Mouse (Mus musculus) neural tube, embryonic 12.5 days (tissue): Measurements from ENCODE around the gene Rpl12. TPM values are rescaled to one million over a fixed set of nuclear protein-coding genes. Genes with fewer than 3 reads are reported as not detected.
A peak's percentile ranks its signal among the peaks of the same experiment; 100 is the strongest.

Experiments
- ATAC-seq: fragments of 200-750 bp; cut with Nextera tagmentation; 2 replicates; pipeline ENCODE4 v1.8.0; 2017; ENCODE audit warnings: low read depth, mild to moderate bottlenecking, moderate TSS enrichment, moderate library complexity; ENCODE audit not compliant: low FRiP score
- H3K27ac ChIP-seq: fragments of 300-500 bp; sonication (generic); 2 replicates; pipeline ENCODE4 v1.5.1; 2016
- H3K27me3 ChIP-seq: fragments of 300-500 bp; sonication (generic); replicated peaks from 2 replicates; pipeline ENCODE4 v1.6.1; 2016; ENCODE audit warnings: mild to moderate bottlenecking
- H3K36me3 ChIP-seq: fragments of 300-500 bp; sonication (generic); 2 replicates; pipeline ENCODE4 v1.6.1; 2016; ENCODE audit warnings: mild to moderate bottlenecking
- H3K4me1 ChIP-seq: fragments of 300-500 bp; sonication (generic); 2 replicates; pipeline ENCODE4 v1.6.1; 2016
- H3K4me2 ChIP-seq: fragments of 300-500 bp; sonication (generic); replicated peaks from 2 replicates; pipeline ENCODE4 v1.6.1; 2016; ENCODE audit warnings: mild to moderate bottlenecking
- H3K4me3 ChIP-seq: fragments of 300-500 bp; sonication (generic); 2 replicates; pipeline ENCODE4 v1.5.1; 2016
- H3K9ac ChIP-seq: fragments of 300-500 bp; sonication (generic); 2 replicates; pipeline ENCODE4 v1.6.1; 2016; ENCODE audit warnings: mild to moderate bottlenecking
- H3K9me3 ChIP-seq: fragments of 300-500 bp; sonication (generic); 2 replicates; pipeline ENCODE4 v1.6.1; 2016; ENCODE audit warnings: mild to moderate bottlenecking
- WGBS: fragments of 180-500 bp; shearing (Covaris S2); methylation state at CpG from one replicate; pipeline ENCODE4 v1.1.7; 2016; 5-methylcytosine and 5-hydroxymethylcytosine counted together
- polyA plus RNA-seq: library from polyadenylated mRNA; unstranded; fragments of >200 nt; fragmentation: Nextera tagmentation; extraction: Ambion mirVana; gene quantifications from 2 replicates; pipeline ENCODE4 v1.2.1, GENCODE M21; 2016

Gene Rpl12
- polyA plus RNA-seq, 1 experiment from 2014 or later: 108 TPM

DNA sequence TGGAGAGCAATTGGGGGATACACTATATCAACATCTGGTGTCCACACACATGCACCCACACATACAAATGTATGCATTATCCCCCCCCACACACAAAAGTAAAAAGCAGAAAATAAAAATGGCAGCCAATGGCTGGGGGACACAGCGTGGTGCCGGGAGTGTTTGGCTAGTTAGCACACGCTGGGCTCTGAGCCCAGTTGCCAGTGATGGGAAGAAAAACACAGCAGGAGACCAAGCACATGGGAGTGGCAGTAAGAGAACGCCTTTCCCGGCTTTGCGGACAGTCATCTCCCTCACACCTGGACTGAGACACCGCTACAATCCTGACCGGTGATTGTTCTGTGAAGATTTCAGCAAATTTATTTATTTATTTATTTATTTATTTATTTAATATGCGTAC, 9.9 kb downstream of the Rpl12 start:
- H3K27me3 ChIP-seq: no peaks in the 10 kb centered on the region
- no peak overlapping the region for H3K27ac ChIP-seq
- H3K4me1 ChIP-seq: peaks cover 15% of the 10 kb centered on the region
- 32% methylated on average over 9 of the region's 9 CpGs for WGBS
- no peak for ATAC-seq
- no peak overlapping the region for H3K4me3 ChIP-seq
- H3K9ac ChIP-seq: no peak overlapping the region
- H3K36me3 ChIP-seq: peaks cover 37% of the 10 kb centered on the region
- H3K9me3 ChIP-seq: no peaks in the 10 kb centered on the region
- H3K4me2 ChIP-seq: no peak overlapping the region

GRCm38 (mm10) chr2:32974216-32974615, 12.9 kb downstream of the Rpl12 start:
- Histone ChIP-seq H3K9ac (no peak overlapping the region), H3K9me3 (no peaks in the 10 kb centered on the region), H3K4me3 (no peak overlapping the region), H3K36me3 (peaks cover 41% of the 10 kb centered on the region), H3K27ac (no peak overlapping the region), H3K4me2 (no peak overlapping the region), H3K4me1 (no peaks in the 10 kb centered on the region; the same call in 1 of the 2 replicates), H3K27me3 (no peaks in the 10 kb centered on the region)
- no peak for ATAC-seq
- 93% methylated on average over 8 of the region's 8 CpGs for WGBS

- Histone ChIP-seq H3K4me1 (peaks cover 10% of the 10 kb centered on the region), H3K36me3 (peaks cover 41% of the 10 kb centered on the region), H3K4me3 (no peak overlapping the region), H3K4me2 (no peak overlapping the region), H3K27ac (no peak overlapping the region), H3K9me3 (no peaks in the 10 kb centered on the region), H3K9ac (no peak overlapping the region), H3K27me3 (no peaks in the 10 kb centered on the region)
- 85% methylated on average over 5 of the region's 5 CpGs for WGBS
- no peak for ATAC-seq
These were observed 15.8 kb downstream of the Rpl12 start for GRCm38 (mm10) chr2:32977114-32977513.

DNA sequence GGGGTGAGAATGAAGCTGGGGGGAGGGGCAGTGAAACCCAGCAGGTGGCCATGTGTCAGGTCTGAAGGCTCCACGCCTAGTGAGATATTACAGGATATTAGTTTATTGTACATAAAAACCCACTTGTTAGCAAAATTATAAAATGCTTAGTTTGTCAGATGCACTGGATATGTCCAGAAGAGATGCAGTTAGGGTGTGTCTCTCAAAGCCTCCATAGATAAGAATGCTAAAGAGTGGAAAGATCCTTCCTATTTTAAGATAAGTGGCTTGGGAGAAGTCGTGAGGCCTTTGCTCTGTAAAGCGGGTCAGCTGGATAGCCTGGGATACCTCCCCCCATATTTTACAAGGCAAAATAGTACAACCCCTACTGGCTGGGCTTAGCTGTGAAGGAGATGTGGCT, 17.3 kb downstream of the Rpl12 start:
- no peaks in the 10 kb centered on the region for H3K27me3 ChIP-seq
- H3K27ac ChIP-seq: no peak overlapping the region
- ATAC-seq: no peak
- H3K9me3 ChIP-seq: no peaks in the 10 kb centered on the region
- no peak overlapping the region for H3K9ac ChIP-seq
- H3K4me1 ChIP-seq: peaks cover 17% of the 10 kb centered on the region
- H3K4me3 ChIP-seq: no peak overlapping the region
- peaks cover 30% of the 10 kb centered on the region for H3K36me3 ChIP-seq
- no peak overlapping the region for H3K4me2 ChIP-seq
- WGBS: 78% methylated on average over 3 of the region's 3 CpGs

GRCm38 (mm10) chr2:32979675-32980074, 18.3 kb downstream of the Rpl12 start:
- Histone ChIP-seq H3K9ac (no peak overlapping the region), H3K4me2 (no peak overlapping the region), H3K27me3 (no peaks in the 10 kb centered on the region), H3K4me1 (peaks cover 17% of the 10 kb centered on the region), H3K36me3 (peaks cover 20% of the 10 kb centered on the region), H3K4me3 (no peak overlapping the region), H3K27ac (no peak overlapping the region), H3K9me3 (no peaks in the 10 kb centered on the region)
- 83% methylated on average over 7 of the region's 7 CpGs for WGBS
- ATAC-seq: no peak

- Histone ChIP-seq H3K4me2 (peak overlapping the region; percentile 99), H3K4me1 (peaks cover 17% of the 10 kb centered on the region), H3K27ac (no peak overlapping the region), H3K27me3 (no peaks in the 10 kb centered on the region), H3K4me3 (peak overlapping the region; percentile 73), H3K9me3 (no peaks in the 10 kb centered on the region), H3K9ac (peak overlapping the region; percentile 83), H3K36me3 (peaks cover 4% of the 10 kb centered on the region)
- WGBS: 2% methylated on average over 23 of the region's 23 CpGs
- ATAC-seq: peak; percentile 71
These were observed 19.9 kb downstream of the Rpl12 start for GRCm38 (mm10) chr2:32981281-32981680.

DNA sequence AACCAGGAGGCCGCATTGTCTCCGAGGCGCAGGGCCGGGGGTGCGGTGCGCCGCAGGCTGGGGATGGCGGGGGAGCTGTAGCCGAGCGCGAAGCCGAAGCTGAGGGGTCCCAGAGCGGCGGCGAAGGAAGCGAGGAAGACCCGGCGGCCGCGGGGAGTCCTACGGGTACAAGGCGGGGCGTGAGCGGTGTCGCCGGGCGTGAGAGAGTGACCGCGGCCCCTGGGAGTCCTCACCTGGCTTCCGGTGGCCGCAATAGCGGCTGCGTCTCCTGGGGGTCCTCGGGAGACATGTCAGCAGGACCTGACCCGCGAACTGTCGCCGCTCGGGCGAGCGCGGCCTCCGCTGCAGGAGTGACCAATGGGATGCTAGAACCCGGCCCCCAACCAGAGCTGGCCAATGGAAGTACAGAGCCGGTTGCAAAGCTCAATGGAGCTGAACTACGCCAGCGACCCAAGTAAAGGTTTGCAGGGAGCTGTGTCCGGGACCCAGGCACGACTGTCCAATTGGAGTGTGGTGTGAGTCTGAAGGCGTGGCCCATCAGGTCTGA, 20.4 kb downstream of the Rpl12 start, which contains the start of gene Slc2a8:
Gene Slc2a8, minus strand, starts transcription at position 359 of the 547 bp plus-strand sequence.
- peak within 1 kb of the TSS; percentile 83 for H3K9ac ChIP-seq
- peak within 1 kb of the TSS; percentile 99 for H3K4me2 ChIP-seq
- peak; percentile 100 for ATAC-seq
- no peaks in the 10 kb centered on the region for H3K27me3 ChIP-seq
- 0 out of 2 replicates have a peak within 1 kb of the TSS, but pooled peaks have one; percentile 32 for H3K27ac ChIP-seq
- no peaks in the 10 kb centered on the region for H3K36me3 ChIP-seq
- H3K4me3 ChIP-seq: peak within 1 kb of the TSS; percentile 73
- peaks cover 17% of the 10 kb centered on the region for H3K4me1 ChIP-seq
- no peaks in the 10 kb centered on the region for H3K9me3 ChIP-seq
- under 1% methylated on average over 50 of the region's 50 CpGs for WGBS

DNA sequence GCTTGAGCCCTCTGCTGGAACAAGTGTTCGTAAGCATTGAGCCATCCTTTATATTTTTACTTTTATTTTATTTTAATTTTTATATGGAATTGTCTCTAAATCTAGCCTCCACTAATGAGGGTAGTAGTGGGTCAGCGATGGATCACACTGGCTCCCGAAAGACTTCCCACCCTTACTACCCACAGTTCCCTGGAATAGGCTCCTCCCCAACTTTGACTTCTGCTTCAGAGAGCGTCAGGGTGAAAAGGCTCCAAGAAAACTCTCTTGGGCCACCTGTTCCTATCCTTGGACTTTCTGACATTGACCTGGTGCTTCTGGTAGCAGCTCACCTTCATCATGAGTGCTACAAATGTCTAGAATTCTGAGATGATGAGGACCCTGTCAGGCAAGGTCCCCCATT, 21.3 kb downstream of the Rpl12 start:
- peak overlapping the region; percentile 99 for H3K4me2 ChIP-seq
- 6% methylated on average over 4 of the region's 4 CpGs for WGBS
- peak overlapping the region; percentile 73; the same call in 1 of the 2 replicates for H3K4me3 ChIP-seq
- H3K9ac ChIP-seq: no peak overlapping the region
- no peaks in the 10 kb centered on the region for H3K36me3 ChIP-seq
- H3K27me3 ChIP-seq: no peaks in the 10 kb centered on the region
- H3K9me3 ChIP-seq: no peaks in the 10 kb centered on the region
- ATAC-seq: no peak
- H3K27ac ChIP-seq: no peak overlapping the region
- peaks cover 17% of the 10 kb centered on the region for H3K4me1 ChIP-seq

- peaks cover 17% of the 10 kb centered on the region for H3K4me1 ChIP-seq
- H3K9ac ChIP-seq: no peak overlapping the region
- H3K27ac ChIP-seq: no peak overlapping the region
- H3K4me2 ChIP-seq: no peak overlapping the region
- no peak overlapping the region for H3K4me3 ChIP-seq
- no peaks in the 10 kb centered on the region for H3K27me3 ChIP-seq
- no peaks in the 10 kb centered on the region for H3K36me3 ChIP-seq
- no peak for ATAC-seq
- 59% methylated on average over 6 of the region's 6 CpGs for WGBS
- no peaks in the 10 kb centered on the region for H3K9me3 ChIP-seq
These were observed 22.3 kb downstream of the Rpl12 start for GRCm38 (mm10) chr2:32983617-32984016.

- H3K4me3 ChIP-seq: no peak overlapping the region
- H3K4me2 ChIP-seq: no peak overlapping the region
- H3K36me3 ChIP-seq: no peaks in the 10 kb centered on the region
- peaks cover 14% of the 10 kb centered on the region for H3K4me1 ChIP-seq
- WGBS: 70% methylated on average over 8 of the region's 8 CpGs
- H3K27me3 ChIP-seq: no peaks in the 10 kb centered on the region
- H3K27ac ChIP-seq: no peak overlapping the region
- no peak overlapping the region for H3K9ac ChIP-seq
- H3K9me3 ChIP-seq: no peaks in the 10 kb centered on the region
- no peak for ATAC-seq
These were observed 24.5 kb downstream of the Rpl12 start for GRCm38 (mm10) chr2:32985844-32986243.

DNA sequence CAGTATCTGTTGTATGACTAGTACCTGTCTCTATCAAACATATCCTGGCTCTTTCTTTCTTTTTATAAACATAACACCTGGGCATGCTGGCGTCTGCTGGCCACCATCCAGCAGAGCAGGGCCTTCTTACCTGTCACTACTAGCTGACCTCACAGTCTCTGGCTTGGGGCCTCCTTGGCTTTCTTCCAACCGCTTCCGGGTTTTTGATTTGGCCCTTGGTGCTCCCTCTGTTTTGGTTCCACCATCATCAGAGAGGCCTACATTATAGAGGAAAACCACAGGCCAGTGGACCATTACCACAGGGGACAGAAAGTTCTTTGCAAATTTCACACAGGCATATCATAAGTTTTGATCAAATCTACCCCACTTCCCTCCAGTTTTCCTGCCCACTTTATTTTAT, 28.0 kb downstream of the Rpl12 start:
- Histone ChIP-seq H3K36me3 (no peaks in the 10 kb centered on the region), H3K4me3 (no peak overlapping the region), H3K27ac (no peak overlapping the region), H3K4me1 (no peaks in the 10 kb centered on the region), H3K27me3 (no peaks in the 10 kb centered on the region), H3K9me3 (no peaks in the 10 kb centered on the region), H3K9ac (no peak overlapping the region), H3K4me2 (no peak overlapping the region)
- whole genome bisulfite sequencing: 74% methylated on average over 3 of the region's 3 CpGs
- ATAC-seq: no peak

- 58% methylated on average over 13 of the region's 13 CpGs for WGBS
These were observed 28.9 kb downstream of the Rpl12 start for GRCm38 (mm10) chr2:32990167-32990832.

DNA sequence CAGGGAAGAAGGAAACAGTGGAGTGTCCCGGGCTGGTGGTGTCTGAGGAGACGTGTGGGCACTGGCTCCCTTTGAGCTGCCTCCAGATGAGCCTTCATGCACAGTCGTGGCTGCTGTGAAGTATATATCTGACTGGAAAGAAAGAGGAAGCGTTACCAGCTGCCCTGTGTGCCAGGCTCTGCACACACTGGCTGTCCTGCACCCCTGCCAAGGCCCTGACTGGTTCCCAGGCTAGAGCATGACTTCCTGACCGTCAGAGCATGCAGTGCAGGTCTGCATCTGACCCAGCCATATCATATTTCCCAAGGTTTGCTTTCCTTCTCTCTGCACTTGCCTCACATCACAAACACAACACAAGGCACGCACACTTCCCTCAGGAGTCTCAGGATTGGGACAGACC, 30.8 kb downstream of the Rpl12 start:
- Histone ChIP-seq H3K36me3 (no peaks in the 10 kb centered on the region), H3K27me3 (no peaks in the 10 kb centered on the region), H3K4me1 (no peaks in the 10 kb centered on the region), H3K9ac (no peak overlapping the region), H3K9me3 (no peaks in the 10 kb centered on the region), H3K4me2 (no peak overlapping the region), H3K27ac (no peak overlapping the region), H3K4me3 (no peak overlapping the region)
- no peak for ATAC-seq
- WGBS: 72% methylated on average over 6 of the region's 6 CpGs

More at GRCm38 (mm10) chr2:32990167-32990832, 28.9 kb downstream of the Rpl12 start:
- Histone ChIP-seq H3K4me1 (no peaks in the 10 kb centered on the region), H3K27ac (no peak overlapping the region), H3K27me3 (no peaks in the 10 kb centered on the region), H3K9me3 (no peaks in the 10 kb centered on the region), H3K9ac (no peak overlapping the region), H3K4me3 (no peak overlapping the region), H3K4me2 (no peak overlapping the region), H3K36me3 (no peaks in the 10 kb centered on the region)
- no peak for ATAC-seq
